Mouse (Mus musculus) megakaryocyte, embryonic 14.5 days (primary cell): ENCODE results near the gene Arl4d.

ENCODE experiments used
- FLI1 ChIP-seq: IDR thresholded peaks from 2 replicates; pipeline ENCODE4 v1.6.1; 2012; ENCODE audit warnings: low read length, inconsistent platforms, mixed read lengths
- GATA1 ChIP-seq: IDR thresholded peaks from 3 replicates; pipeline ENCODE4 v1.6.1; 2012; ENCODE audit warnings: mixed read lengths, low read length, inconsistent platforms, borderline replicate concordance

DNA sequence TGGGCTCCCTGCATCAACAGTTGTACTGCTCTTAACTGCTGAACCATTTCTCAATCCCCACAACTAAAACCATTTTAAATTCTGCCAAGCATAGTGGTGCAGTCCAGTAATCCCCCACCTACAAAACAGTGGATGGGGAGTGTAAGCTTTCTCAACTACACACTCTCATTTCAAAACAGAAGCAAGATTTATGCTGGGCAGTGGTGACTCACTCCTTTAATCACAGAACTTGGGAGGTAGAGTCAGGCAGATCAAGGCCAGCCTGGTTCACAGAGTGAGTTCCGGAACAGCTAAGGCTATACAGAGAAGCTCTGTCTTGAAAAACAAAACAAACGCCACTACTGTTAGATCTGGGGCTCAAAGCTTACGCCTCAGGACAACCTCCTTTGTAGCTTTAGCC, 46.7 kb upstream of the Arl4d start:
- no peak for TF ChIP-seq GATA1
- no peak for TF ChIP-seq FLI1
